Mouse (Mus musculus): ENCODE results near the gene Dedd2.

DNA sequence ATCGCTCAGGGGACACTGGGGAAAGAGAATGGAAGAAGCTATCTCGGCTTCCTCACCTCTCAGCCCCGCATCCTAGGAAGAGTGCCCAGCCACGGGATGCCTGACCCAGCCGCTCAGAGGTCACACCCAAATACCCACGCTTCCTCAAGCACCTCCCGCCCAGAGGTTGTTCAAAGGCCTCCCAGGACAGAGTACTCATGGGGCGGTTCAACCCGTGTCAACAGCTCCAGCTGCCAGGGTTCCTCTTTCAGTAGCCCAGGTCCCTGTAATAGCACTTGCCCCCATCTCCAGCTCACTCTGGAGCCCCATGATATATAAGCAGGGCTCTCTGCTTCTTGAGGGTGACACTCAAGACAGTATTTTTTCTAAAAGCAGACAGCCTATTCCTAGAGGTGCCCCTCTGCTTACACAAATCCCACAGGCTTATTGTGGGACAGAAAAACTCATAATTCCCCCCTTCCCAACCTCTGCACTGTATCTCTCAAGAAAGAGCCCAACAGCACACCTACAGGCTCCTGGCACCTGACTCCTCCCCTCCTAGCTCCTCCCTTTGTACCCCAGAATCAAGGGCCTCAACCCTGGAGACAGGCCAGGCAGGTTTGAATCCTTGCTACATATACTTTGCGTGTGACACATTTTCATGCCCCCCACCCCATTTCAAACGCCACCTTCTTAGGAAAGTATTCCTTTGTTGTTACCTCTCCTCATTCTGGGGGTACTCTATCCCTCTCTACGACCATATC lies 2.6 kb downstream of the Dedd2 start:
- TF ChIP-seq CTCF (IDR thresholded peaks at IDR 0.05; ENCODE audit: insufficient read depth, low read depth, low read length) (no peak), POLR2A (IDR thresholded peaks at IDR 0.05; ENCODE audit: insufficient read depth, low read depth, low read length) (no peak)

Data from olfactory bulb, adult 2 months (tissue).